Mouse (Mus musculus) lung, postnatal 0 days (tissue): ENCODE measurements around the gene Csnk1g2. TPM values are rescaled to one million over a fixed set of nuclear protein-coding genes. Genes with fewer than 3 reads are reported as not detected.
A peak's percentile ranks its signal among the peaks of the same experiment; 100 is the strongest.

Experiments used
- ATAC-seq: fragments of 200-750 bp; cut with Nextera tagmentation; 2 replicates; pipeline ENCODE4 v1.8.0; 2017; ENCODE audit warnings: moderate library complexity
- DNase-seq: peaks from one replicate; pipeline ENCODE4 v3.0.0-alpha.2; 2016; ENCODE audit warnings: low spot score
- H3K27ac ChIP-seq: fragments of 300-500 bp; sonication (generic); 2 replicates; pipeline ENCODE4 v1.5.1; 2014; ENCODE audit warnings: antibody characterized with exemption, mild to moderate bottlenecking, low read length, mixed read lengths
- H3K27me3 ChIP-seq: fragments of 300-500 bp; sonication (generic); replicated peaks from 2 replicates; pipeline ENCODE4 v1.6.1; 2014; ENCODE audit warnings: low read length, mixed read lengths; ENCODE audit not compliant: insufficient read depth
- H3K36me3 ChIP-seq: fragments of 300-500 bp; sonication (generic); 2 replicates; pipeline ENCODE4 v1.6.1; 2014; ENCODE audit warnings: low read length, mixed read lengths; ENCODE audit not compliant: insufficient read depth
- H3K4me1 ChIP-seq: fragments of 300-500 bp; sonication (generic); 2 replicates; pipeline ENCODE4 v1.6.1; 2014; ENCODE audit warnings: antibody characterized with exemption, low read depth, low read length, mixed read lengths; ENCODE audit not compliant: insufficient read depth
- H3K4me2 ChIP-seq: fragments of 300-500 bp; sonication (generic); replicated peaks from 2 replicates; pipeline ENCODE4 v1.6.1; 2014; ENCODE audit warnings: low read depth, mild to moderate bottlenecking, low read length, moderate library complexity, mixed read lengths
- H3K4me3 ChIP-seq: fragments of 300-500 bp; sonication (generic); 2 replicates; pipeline ENCODE4 v1.5.1; 2014; ENCODE audit warnings: low read depth, low read length
- H3K9ac ChIP-seq: fragments of 300-500 bp; sonication (generic); replicated peaks from 2 replicates; pipeline ENCODE4 v1.6.1; 2014; ENCODE audit warnings: low read depth, mild to moderate bottlenecking
- H3K9me3 ChIP-seq: fragments of 300-500 bp; sonication (generic); 2 replicates; pipeline ENCODE4 v1.6.1; 2016; ENCODE audit warnings: low read length, mixed read lengths
- CTCF ChIP-seq: IDR thresholded peaks from 2 replicates; pipeline ENCODE4 v1.5.1; 2016; ENCODE audit warnings: antibody characterized with exemption, mild to moderate bottlenecking
- EP300 ChIP-seq: IDR thresholded peaks from 2 replicates; pipeline ENCODE4 v1.6.1; 2016; ENCODE audit warnings: antibody characterized with exemption, mild to moderate bottlenecking, control low read depth
- WGBS: fragments of 180-500 bp; shearing (Covaris S2); extraction: QIAGEN DNeasy Blood & Tissue Kit; methylation state at CpG from one replicate; pipeline ENCODE4 v1.1.7; 2014; 5-methylcytosine and 5-hydroxymethylcytosine counted together
- polyA plus RNA-seq: library from polyadenylated mRNA; unstranded; fragments of >200 nt; fragmentation: Nextera tagmentation; extraction: Ambion mirVana; gene quantifications from 2 replicates; pipeline ENCODE4 v1.2.1, GENCODE M21; 2015

Gene Csnk1g2
- polyA plus RNA-seq = 97.7 and 111 TPM in 2 replicates

- ATAC-seq (peak; percentile 15), DNase-seq (peak; percentile 19)
- H3K9me3 ChIP-seq = no peaks in the 10 kb centered on the region
- peak within 1 kb of the TSS; percentile 93 for H3K27ac ChIP-seq
- under 1% methylated on average over 54 of the region's 85 CpGs for WGBS
- peaks cover 13% of the 10 kb centered on the region; the same call in 1 of the 2 replicates for H3K4me1 ChIP-seq
- H3K27me3 ChIP-seq = no peaks in the 10 kb centered on the region
- H3K4me2 ChIP-seq = peak within 1 kb of the TSS; percentile 91
- no peak for TF ChIP-seq EP300
- TF ChIP-seq CTCF = peak; percentile 33; the same call in 1 of the 2 replicates
- H3K36me3 ChIP-seq = no peaks in the 10 kb centered on the region
- peak within 1 kb of the TSS; percentile 69 for H3K4me3 ChIP-seq
- H3K9ac ChIP-seq = peak within 1 kb of the TSS; percentile 84
Measured at GRCm38 (mm10) chr10:80622661-80623456, at the start of gene Csnk1g2. Gene Csnk1g2 (plus strand): TSS chr10:80622838.

GRCm38 (mm10) chr10:80573944-80574343 is 48.7 kb upstream of the Csnk1g2 start:
- H3K9me3 ChIP-seq = no peaks in the 10 kb centered on the region
- no peak for DNase-seq
- peaks cover 18% of the 10 kb centered on the region for H3K4me1 ChIP-seq
- H3K27ac ChIP-seq = no peak overlapping the region
- H3K4me3 ChIP-seq = no peak overlapping the region
- no peak for ATAC-seq
- H3K9ac ChIP-seq = no peak overlapping the region
- 59% methylated on average over 9 of the region's 9 CpGs for WGBS
- no peak for TF ChIP-seq EP300
- no peak for TF ChIP-seq CTCF
- H3K4me2 ChIP-seq = no peak overlapping the region
- no peaks in the 10 kb centered on the region for H3K27me3 ChIP-seq
- no peaks in the 10 kb centered on the region for H3K36me3 ChIP-seq

GRCm38 (mm10) chr10:80574896-80575295 is 47.7 kb upstream of the Csnk1g2 start:
- Histone ChIP-seq H3K36me3 (no peaks in the 10 kb centered on the region), H3K4me1 (peaks cover 18% of the 10 kb centered on the region), H3K9ac (no peak overlapping the region), H3K9me3 (no peaks in the 10 kb centered on the region), H3K27ac (no peak overlapping the region), H3K27me3 (no peaks in the 10 kb centered on the region), H3K4me3 (no peak overlapping the region), H3K4me2 (no peak overlapping the region)
- ATAC-seq (no peak), DNase-seq (no peak)
- WGBS = 68% methylated on average over 3 of the region's 3 CpGs
- TF ChIP-seq EP300 (no peak), CTCF (no peak)

GRCm38 (mm10) chr10:80575925-80576324 is 46.7 kb upstream of the Csnk1g2 start:
- DNase-seq (no peak), ATAC-seq (no peak)
- Histone ChIP-seq H3K4me2 (peak overlapping the region; percentile 97), H3K9ac (peak overlapping the region; percentile 48; the same call in 1 of the 2 replicates), H3K9me3 (no peaks in the 10 kb centered on the region), H3K27me3 (no peaks in the 10 kb centered on the region), H3K4me1 (peaks cover 12% of the 10 kb centered on the region), H3K36me3 (no peaks in the 10 kb centered on the region), H3K27ac (no peak overlapping the region), H3K4me3 (peak overlapping the region; percentile 74)
- TF ChIP-seq EP300 (no peak), CTCF (no peak)
- WGBS = 8% methylated on average over 17 of the region's 17 CpGs

GRCm38 (mm10) chr10:80576351-80577194 is 46.1 kb upstream of the Csnk1g2 start:
- ATAC-seq = peak; percentile 11
- WGBS = 1% methylated on average over 53 of the region's 96 CpGs

More at GRCm38 (mm10) chr10:80576351-80577194, 46.1 kb upstream of the Csnk1g2 start:
- no peaks in the 10 kb centered on the region for H3K36me3 ChIP-seq
- H3K4me1 ChIP-seq = peaks cover 7% of the 10 kb centered on the region
- peak overlapping the region; percentile 74 for H3K4me3 ChIP-seq
- H3K9ac ChIP-seq = peak overlapping the region; percentile 48
- H3K4me2 ChIP-seq = peak overlapping the region; percentile 97
- TF ChIP-seq CTCF (no peak), EP300 (no peak)
- no peaks in the 10 kb centered on the region for H3K9me3 ChIP-seq
- H3K27ac ChIP-seq = peak overlapping the region; percentile 82
- DNase-seq = peak; percentile 56
- H3K27me3 ChIP-seq = no peaks in the 10 kb centered on the region
